Mouse (Mus musculus) urinary bladder, postnatal 4 days (tissue): Measurements from ENCODE around the gene Wwtr1.

Source experiments
- DNase-seq, 2 experiments: peaks; one replicate each; pipeline ENCODE4 v3.0.0; 2021 to 2022; ENCODE audit warnings: low spot score in 2 of 2

The Wwtr1 gene

GRCm38 (mm10) chr3:57448445-57448844, 127.3 kb downstream of the Wwtr1 start:
- DNase-seq, result peak; percentile 42 to 68

DNA sequence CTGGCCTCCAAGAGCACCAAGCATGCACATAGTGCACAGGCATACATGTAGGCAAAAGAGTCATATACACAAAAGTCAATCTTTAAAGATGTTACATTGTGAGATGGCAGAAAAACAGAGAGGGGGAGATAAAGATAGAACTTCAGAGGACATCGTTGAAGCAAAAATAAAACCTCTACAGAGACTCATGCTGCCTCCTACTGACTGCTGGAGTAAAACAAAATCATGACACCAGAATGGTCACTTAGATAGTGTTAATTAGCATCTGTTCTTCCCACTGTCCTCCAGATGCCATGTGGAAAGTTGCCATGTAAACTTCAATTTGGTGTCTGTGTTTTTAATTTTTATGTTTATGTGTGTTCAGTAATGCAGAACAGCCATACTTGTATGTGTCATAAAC, 127.8 kb downstream of the Wwtr1 start:
- DNase-seq, result no peak

DNA sequence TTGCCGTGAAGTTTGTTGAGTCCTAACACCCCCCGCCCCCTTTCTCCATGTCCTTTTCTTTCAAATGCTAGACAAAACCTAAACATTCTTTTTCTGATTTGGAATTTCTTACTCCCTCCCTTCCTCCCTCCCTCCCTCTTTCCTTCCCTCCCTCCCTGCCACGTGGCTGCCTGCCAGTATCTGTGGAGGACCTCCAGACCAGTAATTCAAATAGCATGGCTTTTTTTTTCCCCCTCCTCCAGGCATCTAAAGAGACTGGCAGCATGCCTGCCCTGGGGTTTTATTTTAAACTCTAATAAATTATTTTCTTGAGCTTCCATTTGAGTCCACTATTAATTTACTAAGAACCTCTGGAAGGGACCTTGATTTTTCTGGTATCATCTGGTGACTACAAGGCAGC, 130.0 kb downstream of the Wwtr1 start:
- DNase-seq, result no peak

DNA sequence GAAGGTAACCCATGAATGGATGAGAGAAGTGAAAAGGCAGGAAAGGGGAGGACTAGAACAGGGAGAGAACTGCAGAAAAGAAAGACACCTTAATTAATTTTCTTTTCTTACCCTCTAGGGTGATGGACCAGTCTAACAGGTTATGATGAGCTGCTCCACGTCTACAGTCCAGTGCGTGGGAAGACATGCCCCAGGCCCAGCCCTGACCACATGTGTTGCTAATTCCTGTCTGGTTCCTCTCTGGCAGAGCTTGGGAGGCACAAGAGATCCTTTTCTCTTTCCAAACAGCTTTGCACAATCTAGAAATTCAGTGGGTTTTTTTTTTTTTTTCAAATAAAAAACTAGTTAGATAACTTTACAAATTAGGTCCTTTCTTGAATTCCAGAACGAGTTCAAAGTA, 134.8 kb downstream of the Wwtr1 start:
- DNase-seq, result no peak

DNA sequence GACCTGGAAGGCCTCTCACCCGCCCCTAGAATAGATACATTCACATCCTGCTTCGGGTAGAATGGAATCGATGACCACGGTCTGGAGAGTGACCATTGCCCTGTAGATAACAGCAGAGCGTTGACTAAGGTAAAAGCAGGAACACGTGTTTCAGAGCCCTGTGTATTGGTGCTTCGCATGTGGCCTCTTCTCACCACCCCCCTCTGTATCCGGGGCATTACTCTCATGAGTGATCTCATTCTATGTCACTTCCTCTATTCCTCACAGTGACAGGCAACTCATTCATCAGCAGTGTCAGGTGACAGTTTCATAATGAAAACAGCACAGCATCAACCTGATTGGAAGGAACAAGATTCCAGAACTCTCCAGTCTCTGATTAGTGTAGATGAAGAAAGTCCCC, 140.3 kb downstream of the Wwtr1 start:
- no peak for DNase-seq

DNA sequence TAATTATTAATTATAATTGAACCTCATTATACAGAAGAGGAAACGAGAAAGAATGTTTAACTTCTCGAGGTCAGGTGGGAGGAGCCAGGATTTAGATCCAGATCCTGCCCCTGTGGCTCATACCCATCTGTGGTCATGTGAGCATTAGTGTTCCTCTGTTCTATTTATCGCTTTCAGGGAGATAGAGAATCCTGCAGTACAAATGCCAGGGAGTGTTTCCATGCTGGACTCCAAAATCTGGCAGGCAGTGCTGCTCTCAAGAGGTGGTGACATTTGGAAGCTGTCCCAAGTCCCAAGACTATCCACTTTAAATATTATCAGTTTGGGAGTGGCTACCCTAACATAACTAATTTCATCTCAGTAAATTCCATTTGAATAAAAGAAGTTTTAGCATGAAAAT, 144.0 kb downstream of the Wwtr1 start:
- no peak for DNase-seq

DNA sequence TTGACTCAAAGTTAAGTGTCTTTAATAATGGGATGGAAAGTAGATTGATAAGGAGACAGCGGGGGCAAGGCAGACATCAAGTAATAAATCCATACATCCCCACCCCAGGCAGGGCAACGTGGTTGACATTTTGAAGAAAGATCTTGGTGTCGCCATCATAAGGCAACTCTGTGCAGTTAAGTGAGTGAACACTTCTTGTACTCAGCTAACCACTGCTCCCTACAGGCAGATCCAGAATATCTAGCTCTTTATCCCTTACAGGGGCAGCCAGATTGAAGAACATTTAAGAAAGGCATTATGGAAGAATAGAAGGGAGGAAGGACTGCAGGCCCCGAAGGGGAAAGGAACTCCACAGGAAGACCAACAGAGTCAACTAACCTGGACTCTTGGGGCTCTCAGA, 146.2 kb downstream of the Wwtr1 start:
- DNase-seq, result no peak

DNA sequence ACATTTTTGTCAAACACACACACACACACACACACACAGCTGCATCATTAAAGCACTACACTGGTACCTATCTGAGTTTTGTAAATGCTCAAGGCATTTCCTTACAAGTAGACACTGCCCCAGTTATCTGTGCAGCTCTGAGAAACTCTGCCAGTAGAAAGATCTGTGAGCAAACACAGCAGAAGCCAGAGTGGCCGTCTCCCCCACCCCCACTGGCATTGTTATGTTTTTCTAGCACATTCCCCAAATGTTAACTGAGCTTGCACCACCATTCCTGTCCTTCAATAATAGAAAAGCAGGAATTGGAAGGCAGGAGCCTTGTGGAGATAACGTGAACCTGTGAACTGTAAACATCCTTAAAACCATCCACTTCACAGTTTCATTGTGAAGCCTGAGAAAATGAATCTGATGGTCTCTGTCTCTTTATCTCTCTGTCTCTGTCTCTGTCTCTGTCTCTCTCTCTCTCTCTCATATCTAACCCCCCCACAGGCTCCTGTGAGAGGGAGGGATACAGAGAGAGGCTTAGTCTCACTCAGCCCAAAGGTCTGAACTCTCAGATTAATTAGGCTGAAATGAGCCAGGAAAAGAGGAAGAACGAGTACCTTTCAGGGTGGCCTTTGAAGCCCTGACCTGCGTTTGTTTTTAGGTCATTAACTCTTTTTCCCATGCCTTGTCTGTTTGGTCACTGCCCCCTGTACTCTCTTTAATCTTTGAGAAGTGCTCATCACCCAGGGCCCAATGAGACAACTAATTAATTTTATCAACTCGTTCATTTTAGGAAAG, 146.8 kb downstream of the Wwtr1 start:
- DNase-seq, result no peak

- DNase-seq, result no peak
These were observed 149.4 kb downstream of the Wwtr1 start for GRCm38 (mm10) chr3:57426351-57426750.

DNA sequence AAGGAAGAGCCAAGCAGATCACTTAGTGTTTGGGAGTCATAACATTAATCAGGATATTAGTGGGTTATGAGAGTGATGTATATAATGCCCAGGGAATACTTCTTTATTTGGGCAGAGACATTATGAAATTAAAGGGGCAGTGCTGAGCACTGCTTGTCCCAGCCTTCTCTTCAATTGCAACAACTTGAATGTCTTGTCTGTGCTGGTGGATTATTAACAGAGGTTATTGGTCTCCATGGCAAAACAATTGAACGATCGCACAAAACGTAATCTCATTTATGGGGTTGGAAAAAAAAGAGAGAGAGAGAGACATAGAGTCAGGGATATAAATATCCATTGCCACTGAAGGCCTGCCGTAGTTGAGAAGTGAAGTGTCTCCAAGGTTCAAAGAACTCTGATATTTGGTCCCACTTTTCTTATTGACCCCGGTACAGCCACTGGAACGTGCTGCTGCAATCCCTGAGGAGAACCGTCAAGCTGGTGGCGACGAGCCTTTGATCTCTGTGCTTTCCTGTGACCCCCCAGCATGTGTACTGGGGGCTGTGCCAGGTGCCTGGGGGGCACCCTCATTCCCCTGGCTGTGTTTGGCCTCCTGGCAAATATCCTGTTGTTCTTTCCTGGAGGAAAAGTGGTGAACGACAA, 150.5 kb downstream of the Wwtr1 start, which contains the start of gene Tm4sf4:
Gene Tm4sf4 (plus strand): TSS at position 226 of the 642 bp plus-strand sequence.
- no peak for DNase-seq

- DNase-seq, result no peak
These were observed 155.1 kb downstream of the Wwtr1 start for GRCm38 (mm10) chr3:57420660-57421059.

DNA sequence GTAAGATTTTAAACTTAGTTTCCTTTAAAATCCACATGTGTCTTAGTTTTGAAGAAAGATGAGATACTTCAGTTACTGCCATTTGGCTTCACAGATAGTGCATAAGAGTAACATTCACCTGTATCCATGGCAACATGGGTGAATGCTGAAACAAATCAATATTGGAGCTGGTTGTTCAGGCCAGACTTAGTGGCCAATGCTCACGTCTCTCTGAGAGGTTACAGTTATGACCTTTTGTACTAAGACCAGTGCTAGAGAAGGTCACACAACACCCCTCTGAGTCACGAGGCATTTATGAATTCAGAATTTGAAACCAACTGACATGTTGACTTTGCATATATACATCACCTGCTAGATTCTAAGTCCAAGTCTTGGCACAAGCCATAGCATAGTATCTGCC, 155.5 kb downstream of the Wwtr1 start:
- no peak for DNase-seq

DNA sequence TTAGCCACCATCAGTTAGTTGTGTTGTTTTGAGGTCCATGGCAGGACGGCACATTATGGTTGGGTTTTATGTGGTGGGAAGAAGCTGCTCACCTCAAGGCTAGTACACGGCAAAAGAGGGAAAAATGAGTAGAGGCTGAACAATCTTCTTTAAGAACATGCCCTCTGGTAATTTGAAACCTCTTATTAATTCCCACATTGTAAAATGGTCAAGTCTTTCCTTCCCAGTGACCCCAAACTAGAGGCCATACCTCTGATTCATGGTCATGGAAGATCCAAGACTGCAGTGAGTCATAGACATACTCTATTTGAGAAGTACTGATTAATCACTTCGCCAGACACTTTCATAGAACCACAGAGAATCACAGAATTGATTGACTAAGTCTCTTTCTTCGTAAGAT, 164.2 kb downstream of the Wwtr1 start:
- DNase-seq, result no peak
